Mouse (Mus musculus): ENCODE results near the gene Lifr. TPM values are rescaled to one million over a fixed set of nuclear protein-coding genes. Genes with fewer than 3 reads are reported as not detected.

The Lifr gene
- polyA plus RNA-seq, 2 experiments from 2014 or later = 0.09 TPM; not detected in 1

GRCm38 (mm10) chr15:7080916-7081626 is 9.3 kb upstream of the Lifr start:
- no peak for ATAC-seq

DNA sequence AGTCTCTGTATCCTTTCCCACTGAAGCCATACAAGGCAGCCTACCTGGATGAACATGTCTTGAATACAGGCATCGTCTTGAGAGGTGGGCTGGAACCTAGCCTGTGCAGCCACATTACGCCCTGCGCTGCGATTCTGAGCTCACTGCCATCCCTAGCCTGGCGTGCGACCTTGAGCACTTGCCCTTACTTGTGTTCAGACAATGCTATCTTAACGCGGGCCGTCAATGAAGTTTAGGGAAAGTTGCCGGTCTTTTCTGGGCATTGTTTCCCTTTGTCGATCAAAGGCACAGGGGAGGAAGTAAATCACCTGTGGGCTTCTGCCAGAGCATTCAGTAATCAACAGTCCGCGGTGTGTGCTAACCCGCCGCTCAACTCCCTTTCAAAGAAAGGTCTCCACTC is 8.6 kb upstream of the Lifr start:
- no peak for ATAC-seq

- ATAC-seq = no peak
These were observed 7.5 kb upstream of the Lifr start for GRCm38 (mm10) chr15:7082901-7083300.

GRCm38 (mm10) chr15:7084780-7085497 is 5.5 kb upstream of the Lifr start:
- no peak for ATAC-seq

- ATAC-seq = no peak
These were observed 1.7 kb upstream of the Lifr start for GRCm38 (mm10) chr15:7088691-7089090.

DNA sequence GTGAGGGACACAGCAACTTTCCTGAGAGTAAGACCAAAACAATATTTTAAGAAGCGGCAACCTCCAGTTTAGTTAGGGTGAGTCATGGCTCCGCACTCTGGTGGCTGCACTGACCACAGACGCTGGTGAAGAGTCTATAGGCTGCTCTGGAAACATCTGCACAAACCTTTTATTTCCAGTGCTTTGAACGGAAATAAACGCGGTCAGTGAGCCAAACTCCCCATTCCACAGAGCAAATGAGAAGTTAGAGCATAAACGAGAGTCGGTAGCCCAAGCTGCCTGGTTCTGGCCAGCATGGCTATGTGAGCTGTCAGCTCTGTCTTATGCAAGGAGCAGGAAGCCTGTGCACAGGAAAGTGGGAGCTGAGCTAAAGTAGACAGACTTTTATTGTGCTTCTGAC is 1.9 kb downstream of the Lifr start:
- no peak for ATAC-seq

GRCm38 (mm10) chr15:7099406-7099805 is 9.0 kb downstream of the Lifr start:
- no peak for ATAC-seq

DNA sequence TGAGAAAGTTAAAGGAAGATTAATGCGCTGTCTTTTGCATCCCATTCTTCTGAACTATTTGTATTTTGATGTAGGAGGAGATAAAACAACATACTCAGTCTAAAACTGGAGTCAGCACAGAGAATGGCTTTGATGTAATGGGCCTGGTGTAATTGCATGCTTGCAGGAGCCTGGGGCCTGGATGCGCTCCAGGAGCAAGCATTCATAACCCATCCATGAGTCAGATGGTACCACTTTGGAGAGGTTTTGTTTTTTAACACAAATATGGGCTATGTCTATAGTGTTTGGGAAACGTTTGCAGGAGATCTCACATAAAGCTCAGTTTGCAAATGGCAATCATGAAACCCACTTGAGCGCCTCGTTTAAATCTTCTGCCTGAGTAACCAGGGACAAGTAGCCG is 9.8 kb downstream of the Lifr start:
- no peak for ATAC-seq

DNA sequence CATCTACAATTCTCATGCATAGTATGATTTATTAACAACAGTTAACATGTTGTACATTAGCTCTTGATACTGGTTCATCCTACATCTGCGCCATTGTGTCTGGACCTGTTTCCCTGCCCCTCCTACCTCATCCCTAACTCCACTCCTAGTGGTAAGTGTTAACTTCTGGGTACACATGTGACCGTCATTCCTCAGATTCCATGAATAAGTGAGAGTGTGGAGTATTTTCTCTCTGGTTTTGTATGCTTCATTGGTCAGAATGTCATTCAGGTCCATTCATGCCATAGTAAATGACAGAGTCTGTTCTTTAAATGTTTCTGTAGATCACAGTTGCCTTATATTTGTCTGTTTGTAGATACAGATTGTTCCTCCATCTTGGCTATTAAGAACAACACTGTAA is 12.6 kb downstream of the Lifr start:
- no peak for ATAC-seq

- no peak for ATAC-seq
These were observed 14.8 kb downstream of the Lifr start for GRCm38 (mm10) chr15:7105224-7105623.

GRCm38 (mm10) chr15:7108160-7108559 is 17.7 kb downstream of the Lifr start:
- no peak for ATAC-seq

- ATAC-seq = no peak
These were observed 22.0 kb downstream of the Lifr start for GRCm38 (mm10) chr15:7112227-7112907.

GRCm38 (mm10) chr15:7113906-7114305 is 23.5 kb downstream of the Lifr start:
- no peak for ATAC-seq

GRCm38 (mm10) chr15:7115326-7116003 is 25.1 kb downstream of the Lifr start:
- ATAC-seq = no peak

DNA sequence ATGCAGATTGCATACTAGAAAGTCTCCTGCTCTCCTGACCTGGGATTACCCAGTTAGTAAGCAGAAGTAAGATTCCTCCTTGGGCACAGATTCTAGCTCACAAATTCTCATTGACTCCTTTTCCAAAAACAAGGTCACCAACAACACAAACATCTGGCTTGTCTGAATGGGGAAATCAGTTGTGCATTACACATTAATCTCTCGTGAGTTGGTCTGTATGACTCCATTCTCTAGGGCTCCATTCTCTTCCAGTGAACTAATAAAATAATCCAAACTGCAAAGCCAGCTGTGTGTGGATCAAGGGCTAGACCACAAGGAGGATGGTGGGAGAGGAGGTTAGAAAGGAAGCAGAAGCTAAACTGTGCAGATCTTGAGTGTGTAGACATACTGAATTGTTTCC is 25.8 kb downstream of the Lifr start:
- no peak for ATAC-seq

GRCm38 (mm10) chr15:7116699-7117098 is 26.3 kb downstream of the Lifr start:
- no peak for ATAC-seq

- no peak for ATAC-seq
These were observed 27.5 kb downstream of the Lifr start for GRCm38 (mm10) chr15:7117944-7118343.

DNA sequence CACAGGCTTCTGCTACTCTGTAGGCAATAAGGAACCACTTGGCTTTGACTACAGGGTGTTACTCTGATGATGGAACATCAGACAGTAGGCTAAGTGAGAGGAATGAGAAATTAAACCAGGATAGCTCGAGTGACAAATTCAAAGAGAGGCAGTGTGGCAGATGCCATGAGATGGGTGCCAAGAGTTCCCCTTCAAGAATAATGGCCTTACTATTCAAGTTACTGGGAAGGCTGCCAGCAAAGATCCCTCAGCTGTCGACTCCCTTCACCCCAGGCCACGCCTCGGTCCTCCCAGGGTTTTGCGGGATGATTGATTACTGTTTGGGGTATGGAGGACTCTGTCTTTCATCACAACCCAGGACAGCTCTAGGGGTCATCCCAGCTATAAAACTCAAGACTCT is 28.4 kb downstream of the Lifr start:
- no peak for ATAC-seq

GRCm38 (mm10) chr15:7119930-7120512 is 29.6 kb downstream of the Lifr start:
- ATAC-seq = no peak

- no peak for ATAC-seq
These were observed 33.5 kb downstream of the Lifr start for GRCm38 (mm10) chr15:7123781-7124450.

GRCm38 (mm10) chr15:7126171-7126570 is 35.8 kb downstream of the Lifr start:
- ATAC-seq = no peak

GRCm38 (mm10) chr15:7128627-7129126 is 38.3 kb downstream of the Lifr start:
- no peak for ATAC-seq

Measured in activated CD4-positive, CD25-positive, alpha-beta regulatory T cell, adult 4 months (primary cell).